9 mouse cellular contexts compared by ENCODE assay signal in genomic region chr7:16940292-16940691, GRCm38 (mm10). TPM values are rescaled to one million over a fixed set of nuclear protein-coding genes. Genes with fewer than 3 reads are reported as not detected.
A peak's percentile ranks its signal among the peaks of the same experiment; 100 is the strongest.
DNase-seq lines count a peak whose midpoint lies in the region; ATAC-seq lines count a peak whose summit lies in the region.
"Had no signal": no experiment of that assay in that cellular context is flagged by ENCODE, and none has a peak within 500 bp of the region (broad histone marks: within the 10 kb centered on the region; RNA-seq: fewer than 3 reads in every experiment).

No protein-coding gene starts in this region.

- H3K4me1 ChIP-seq in heart, embryonic 10.5 days, result peaks cover 20% of the 10 kb centered on the region
- H3K4me1 ChIP-seq in liver, embryonic 11.5 days (replicated peaks; ENCODE audit: control insufficient read depth, insufficient read depth, low read length), result no peaks in the 10 kb centered on the region

- no peak for ATAC-seq in liver, embryonic 11.5 days (replicated peaks; ENCODE audit: low FRiP score)

- H3K4me2 ChIP-seq in liver, embryonic 11.5 days, result no peak overlapping the region

- peaks cover 10% of the 10 kb centered on the region for H3K27me3 ChIP-seq in heart, embryonic 10.5 days (ENCODE audit: insufficient read depth, poor library complexity, severe bottlenecking)
- peaks cover 22% of the 10 kb centered on the region for H3K27me3 ChIP-seq in liver, embryonic 11.5 days (replicated peaks; ENCODE audit: control insufficient read depth, insufficient read depth, low read length)

- no peak for DNase-seq in heart, embryonic 10.5 days (ENCODE audit: low spot score)
- no peak for DNase-seq in heart, adult 8-10 months (ENCODE audit: low spot score)
- DNase-seq in brain, adult 2 months (ENCODE audit: low read depth, low spot score), result peak; percentile 96
- peak; percentile 35 to 38 for DNase-seq in heart, postnatal 10 days
- DNase-seq in lung, postnatal 25 days (ENCODE audit: low spot score), result peak; percentile 55
- no peak for DNase-seq in testis, postnatal 10 days (ENCODE audit: low spot score)
- DNase-seq in liver, embryonic 11.5 days (ENCODE audit: low spot score), result no peak
- no peak for DNase-seq in embryo, embryonic 9.5 days (ENCODE audit: extremely low spot score)

- no peak overlapping the region for H3K9ac ChIP-seq in liver, embryonic 11.5 days (ENCODE audit: low read depth, low read length)
- H3K9ac ChIP-seq: liver, embryonic 14.5 days had no signal

- H3K9me3 ChIP-seq in heart, embryonic 10.5 days, result no peaks in the 10 kb centered on the region
- H3K9me3 ChIP-seq in liver, embryonic 11.5 days (ENCODE audit: control insufficient read depth, low read length), result no peaks in the 10 kb centered on the region

- H3K36me3 ChIP-seq in heart, embryonic 10.5 days, result no peaks in the 10 kb centered on the region
- no peaks in the 10 kb centered on the region for H3K36me3 ChIP-seq in liver, embryonic 11.5 days (ENCODE audit: control insufficient read depth, insufficient read depth, low read length)

- intact Hi-C loops in heart, postnatal 10 days (cut with DNase I), result no loop called here

- peak overlapping the region; percentile 48; the same call in 1 of the 2 replicates for H3K27ac ChIP-seq in heart, embryonic 10.5 days
- no peak overlapping the region for H3K27ac ChIP-seq in liver, embryonic 11.5 days (ENCODE audit: low read depth, low read length)
- H3K27ac ChIP-seq: liver, embryonic 14.5 days had no signal

- 37% methylated on average over 7 of the region's 7 CpGs for WGBS in heart, embryonic 10.5 days
- WGBS in liver, embryonic 11.5 days, result 57% methylated on average over 7 of the region's 7 CpGs

- no peak overlapping the region for H3K4me3 ChIP-seq in heart, embryonic 10.5 days
- H3K4me3 ChIP-seq in liver, embryonic 11.5 days (ENCODE audit: low read depth, low read length), result no peak overlapping the region

RNA-seq across cellular contexts. Expression of gene Pnmal2, which starts 4.2 kb away (rescaled TPM):
- 1.7 and 2.2 TPM in 2 replicates for polyA plus RNA-seq in heart, embryonic 10.5 days (2016; fragmentation: Nextera tagmentation; extraction: Ambion mirVana)
- 1 to 10 TPM; 3.5 to 4.9 (median 4.3) TPM for total RNA-seq in heart, adult 8-10 months (2022)
- total RNA-seq in heart, postnatal 10 days (2021), result 1 to 10 TPM; 5.0 to 5.2 TPM
- polyA plus RNA-seq in liver, embryonic 11.5 days (2014; fragmentation: Nextera tagmentation; extraction: Ambion mirVana), result 0.58 and 0.80 TPM in 2 replicates

RNA-seq across cellular contexts. Expression of gene Calm3, which starts 16.4 kb away (rescaled TPM):
- polyA plus RNA-seq in heart, embryonic 10.5 days (2016; fragmentation: Nextera tagmentation; extraction: Ambion mirVana), result 114 and 117 TPM in 2 replicates
- total RNA-seq in heart, adult 8-10 months (2022), result 100 to 1,000 TPM; 153 to 208 (median 191) TPM
- 100 to 1,000 TPM; 252 to 262 TPM for total RNA-seq in heart, postnatal 10 days (2021)
- 147 and 169 TPM in 2 replicates for polyA plus RNA-seq in liver, embryonic 11.5 days (2014; fragmentation: Nextera tagmentation; extraction: Ambion mirVana)

RNA-seq across cellular contexts. Expression of gene Pnmal1, which starts 19.2 kb away (rescaled TPM):
- 0.16 and 0.30 TPM in 2 replicates for polyA plus RNA-seq in heart, embryonic 10.5 days (2016; fragmentation: Nextera tagmentation; extraction: Ambion mirVana)
- total RNA-seq in heart, adult 8-10 months (2022), result not detected
- not detected for total RNA-seq in heart, postnatal 10 days (2021)
- polyA plus RNA-seq in liver, embryonic 11.5 days (2014; fragmentation: Nextera tagmentation; extraction: Ambion mirVana), result 0.18 and 0.52 TPM in 2 replicates

RNA-seq across cellular contexts. Expression of gene Ptgir, which starts 34.0 kb away (rescaled TPM):
- polyA plus RNA-seq in heart, embryonic 10.5 days (2016; fragmentation: Nextera tagmentation; extraction: Ambion mirVana), result 0.15 and 0.51 TPM in 2 replicates
- total RNA-seq in heart, adult 8-10 months (2022), result 1 to 10 TPM; 1.9 to 3.5 (median 3.1) TPM
- total RNA-seq in heart, postnatal 10 days (2021), result 1 to 10 TPM; 2.6 to 2.8 TPM
- polyA plus RNA-seq in liver, embryonic 11.5 days (2014; fragmentation: Nextera tagmentation; extraction: Ambion mirVana), result 1.2 and 1.3 TPM in 2 replicates

RNA-seq across cellular contexts. Expression of gene Gm42372, which starts 42.6 kb away (rescaled TPM):
- polyA plus RNA-seq in heart, embryonic 10.5 days (2016; fragmentation: Nextera tagmentation; extraction: Ambion mirVana), result 0.22 and 0.24 TPM in 2 replicates
- not detected for total RNA-seq in heart, adult 8-10 months (2022)
- total RNA-seq in heart, postnatal 10 days (2021), result under 1 TPM in 1 of 2 experiments, not detected in 1; 0.10 TPM
- 0.15 and 0.16 TPM in 2 replicates for polyA plus RNA-seq in liver, embryonic 11.5 days (2014; fragmentation: Nextera tagmentation; extraction: Ambion mirVana)

Comparison
In these comparisons a context has a peak if more than half of its experiments do, and no peak if none do; other contexts are left out.
1. DNase-seq: peak in brain, adult 2 months (single experiment), heart, postnatal 10 days (2 of 2) and lung, postnatal 25 days (single experiment); none in heart, embryonic 10.5 days (single experiment), heart, adult 8-10 months (single experiment), testis, postnatal 10 days (single experiment), liver, embryonic 11.5 days (single experiment) and embryo, embryonic 9.5 days (single experiment).